Mouse (Mus musculus) pancreas, adult 10 weeks (tissue): ENCODE measurements around the gene Nr1h5. TPM values are rescaled to one million over a fixed set of nuclear protein-coding genes. Genes with fewer than 3 reads are reported as not detected.

Experiments used
- polyA plus RNA-seq: library from polyadenylated mRNA; stranded (reverse); fragments of 350-450 nt; fragmentation: Illumina TruSeq; extraction: RNeasy Lipid Tissue Mini Kit (QIAGEN cat#74804); gene quantifications from one replicate; pipeline ENCODE4 v1.2.3, GENCODE M21; 2015; ENCODE audit warnings: low read depth, low replicate concordance; ENCODE audit not compliant: insufficient read depth

The Nr1h5 gene
- not detected for polyA plus RNA-seq

GRCm38 (mm10) chr3:102964033-102964432 is at the start of gene Nr1h5:
Nr1h5 (minus strand) TSS chr3:102964133.

GRCm38 (mm10) chr3:102995605-102996321 is 31.8 kb upstream of the Nr1h5 start, which contains the start of gene Sike1:
Sike1 (plus strand) TSS chr3:102995708.

GRCm38 (mm10) chr3:102935451-102936354 is 28.2 kb downstream of the Nr1h5 start, which contains the start of gene Sycp1:
Sycp1 (minus strand) TSS chr3:102936100.

Other genes with a start within 250 kb of the Nr1h5 start
- gene Tspan2, start 229.6 kb downstream of the Nr1h5 start, polyA plus RNA-seq, result 3.0 TPM
- not detected for gene Tshb, start 181.4 kb downstream of the Nr1h5 start, polyA plus RNA-seq
- gene Sycp1, start 28.0 kb downstream of the Nr1h5 start, polyA plus RNA-seq, result not detected
- gene Sike1, start 31.6 kb upstream of the Nr1h5 start, polyA plus RNA-seq, result 5.8 TPM
- gene Csde1, start 56.3 kb upstream of the Nr1h5 start, polyA plus RNA-seq, result 58.6 TPM
- gene Nras, start 94.2 kb upstream of the Nr1h5 start, polyA plus RNA-seq, result 10.4 TPM
- gene Ampd1, start 109.9 kb upstream of the Nr1h5 start, polyA plus RNA-seq, result not detected
- 0.55 TPM for gene Dennd2c, start 138.5 kb upstream of the Nr1h5 start, polyA plus RNA-seq
- 13.8 TPM for gene Bcas2, start 207.5 kb upstream of the Nr1h5 start, polyA plus RNA-seq